Mouse (Mus musculus) hindbrain, embryonic 13.5 days (tissue): ENCODE data around the gene Rbbp8nl. TPM values are rescaled to one million over a fixed set of nuclear protein-coding genes. Genes with fewer than 3 reads are reported as not detected.

Experiments
- ATAC-seq: fragments of 200-750 bp; cut with Nextera tagmentation; 2 replicates; pipeline ENCODE4 v1.8.0; 2017; ENCODE audit warnings: moderate TSS enrichment; ENCODE audit not compliant: low FRiP score
- H3K27ac ChIP-seq: fragments of 300-500 bp; sonication (generic); 2 replicates; pipeline ENCODE4 v1.5.1; 2015; ENCODE audit warnings: inconsistent platforms, mild to moderate bottlenecking, moderate library complexity
- H3K27me3 ChIP-seq: fragments of 300-500 bp; sonication (generic); 2 replicates; pipeline ENCODE4 v1.6.1; 2015; ENCODE audit warnings: mild to moderate bottlenecking, inconsistent platforms
- H3K36me3 ChIP-seq: fragments of 300-500 bp; sonication (generic); 2 replicates; pipeline ENCODE4 v1.6.1; 2015; ENCODE audit warnings: mild to moderate bottlenecking, inconsistent platforms
- H3K4me1 ChIP-seq: fragments of 300-500 bp; sonication (generic); replicated peaks from 2 replicates; pipeline ENCODE4 v1.6.1; 2015; ENCODE audit warnings: inconsistent platforms
- H3K4me2 ChIP-seq: fragments of 300-500 bp; sonication (generic); 2 replicates; pipeline ENCODE4 v1.6.1; 2015; ENCODE audit warnings: inconsistent platforms, mild to moderate bottlenecking, moderate library complexity
- H3K4me3 ChIP-seq: fragments of 300-500 bp; sonication (generic); 2 replicates; pipeline ENCODE4 v1.5.1; 2015; ENCODE audit warnings: mild to moderate bottlenecking, inconsistent platforms
- H3K9ac ChIP-seq: fragments of 300-500 bp; sonication (generic); 2 replicates; pipeline ENCODE4 v1.6.1; 2015; ENCODE audit warnings: mild to moderate bottlenecking, inconsistent platforms
- H3K9me3 ChIP-seq: fragments of 300-500 bp; sonication (generic); 2 replicates; pipeline ENCODE4 v1.6.1; 2016; ENCODE audit warnings: inconsistent platforms
- WGBS: fragments of 180-500 bp; shearing (Covaris S2); methylation state at CpG from one replicate; pipeline ENCODE4 v1.1.7; 2015; 5-methylcytosine and 5-hydroxymethylcytosine counted together
- polyA plus RNA-seq: library from polyadenylated mRNA; unstranded; fragments of >200 nt; fragmentation: Nextera tagmentation; extraction: Ambion mirVana; gene quantifications from 2 replicates; pipeline ENCODE4 v1.2.1, GENCODE M21; 2015

Rbbp8nl gene
- polyA plus RNA-seq, 1 experiment from 2014 or later: not detected

DNA sequence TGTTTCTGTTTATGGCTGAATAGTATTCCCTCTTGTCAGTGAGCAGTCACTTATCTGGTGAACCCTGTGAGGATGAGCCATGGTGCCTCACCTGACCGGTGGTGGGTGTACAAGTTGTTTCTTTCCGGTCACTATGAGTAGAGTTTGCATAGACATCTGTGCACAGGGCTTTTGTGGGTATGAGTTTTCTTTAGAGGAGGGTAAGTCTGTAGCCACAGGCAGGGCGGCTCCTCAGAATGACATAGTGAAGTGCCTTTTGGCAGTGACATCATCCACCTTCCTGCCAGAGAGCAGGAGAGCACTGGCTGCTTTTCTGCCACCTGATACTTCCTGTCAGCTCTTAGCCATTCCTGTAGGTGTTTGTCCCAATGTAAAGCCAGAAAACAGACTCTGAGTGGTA is 15.8 kb upstream of the Rbbp8nl start:
- Histone ChIP-seq H3K27me3 (no peaks in the 10 kb centered on the region), H3K36me3 (no peaks in the 10 kb centered on the region), H3K27ac (no peak overlapping the region), H3K9ac (no peak overlapping the region), H3K4me1 (no peaks in the 10 kb centered on the region), H3K9me3 (no peaks in the 10 kb centered on the region), H3K4me3 (no peak overlapping the region), H3K4me2 (no peak overlapping the region)
- WGBS: 92% methylated on average over 3 of the region's 3 CpGs
- ATAC-seq: no peak

DNA sequence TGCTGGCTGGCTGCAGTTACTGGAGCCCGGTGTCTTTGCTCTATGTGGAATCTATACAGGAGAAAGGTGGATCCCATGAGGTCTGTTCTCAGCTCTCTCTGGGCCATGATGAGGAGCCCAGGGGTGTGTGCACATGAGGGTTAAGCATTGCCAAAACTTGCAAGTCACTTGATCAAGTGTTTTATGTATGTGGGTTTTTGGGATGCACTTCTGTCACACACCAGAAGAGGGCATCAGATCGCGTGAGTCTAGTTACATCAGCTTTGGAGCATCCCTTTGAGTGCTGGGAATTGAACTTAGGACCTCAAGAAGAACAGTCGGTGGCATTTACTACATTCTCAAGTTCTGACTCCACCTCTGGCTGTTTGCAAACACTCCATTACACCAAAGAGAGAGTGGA is 14.9 kb upstream of the Rbbp8nl start:
- Histone ChIP-seq H3K9me3 (no peaks in the 10 kb centered on the region), H3K4me1 (no peaks in the 10 kb centered on the region), H3K27ac (no peak overlapping the region), H3K4me3 (no peak overlapping the region), H3K27me3 (no peaks in the 10 kb centered on the region), H3K36me3 (no peaks in the 10 kb centered on the region), H3K4me2 (no peak overlapping the region), H3K9ac (no peak overlapping the region)
- no peak for ATAC-seq
- 58% methylated on average over 4 of the region's 4 CpGs for WGBS

DNA sequence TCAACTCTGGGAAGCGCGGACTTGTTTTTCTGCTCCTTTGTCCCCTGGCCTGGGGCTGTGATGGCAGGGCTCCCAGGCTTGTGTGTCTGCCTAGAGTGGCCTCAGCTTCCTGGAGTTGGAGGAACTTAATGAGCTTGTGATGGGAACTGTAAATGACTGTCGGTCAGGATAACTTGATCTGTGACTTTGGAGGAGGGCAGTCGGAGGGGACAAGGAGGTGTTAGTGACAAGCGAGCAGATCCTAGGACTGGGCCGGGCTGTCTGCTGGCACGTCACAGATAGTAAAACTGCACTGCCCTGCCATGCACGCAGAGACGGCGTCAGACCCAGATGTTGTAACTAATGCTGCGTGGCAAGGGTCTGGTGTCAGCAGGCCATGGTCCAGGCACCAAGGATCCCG is 13.8 kb upstream of the Rbbp8nl start:
- no peaks in the 10 kb centered on the region for H3K36me3 ChIP-seq
- H3K4me2 ChIP-seq: no peak overlapping the region
- WGBS: 95% methylated on average over 12 of the region's 12 CpGs
- no peak overlapping the region for H3K4me3 ChIP-seq
- no peaks in the 10 kb centered on the region for H3K27me3 ChIP-seq
- H3K9ac ChIP-seq: no peak overlapping the region
- ATAC-seq: no peak
- H3K27ac ChIP-seq: no peak overlapping the region
- H3K9me3 ChIP-seq: no peaks in the 10 kb centered on the region
- no peaks in the 10 kb centered on the region for H3K4me1 ChIP-seq

DNA sequence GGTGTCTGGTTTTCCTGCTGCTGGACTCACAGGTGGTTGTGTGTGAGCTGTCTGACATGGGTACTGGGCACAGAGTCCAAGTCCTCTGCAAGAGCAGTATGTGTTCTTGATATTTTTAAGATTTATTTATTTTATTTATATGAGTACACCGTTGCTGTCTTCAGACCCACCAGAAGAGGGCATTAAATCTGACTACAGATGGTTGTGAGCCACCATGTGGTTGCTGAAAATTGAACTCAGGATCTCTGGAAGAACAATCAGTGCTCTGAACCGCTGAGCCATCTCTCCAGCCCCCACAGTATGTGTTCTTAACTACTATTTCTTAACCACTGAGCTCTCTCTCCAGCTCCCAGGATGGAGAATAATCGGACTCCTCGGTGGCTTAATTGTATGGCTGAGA is 12.5 kb upstream of the Rbbp8nl start:
- 68% methylated on average over 4 of the region's 4 CpGs for WGBS
- no peak overlapping the region for H3K4me3 ChIP-seq

DNA sequence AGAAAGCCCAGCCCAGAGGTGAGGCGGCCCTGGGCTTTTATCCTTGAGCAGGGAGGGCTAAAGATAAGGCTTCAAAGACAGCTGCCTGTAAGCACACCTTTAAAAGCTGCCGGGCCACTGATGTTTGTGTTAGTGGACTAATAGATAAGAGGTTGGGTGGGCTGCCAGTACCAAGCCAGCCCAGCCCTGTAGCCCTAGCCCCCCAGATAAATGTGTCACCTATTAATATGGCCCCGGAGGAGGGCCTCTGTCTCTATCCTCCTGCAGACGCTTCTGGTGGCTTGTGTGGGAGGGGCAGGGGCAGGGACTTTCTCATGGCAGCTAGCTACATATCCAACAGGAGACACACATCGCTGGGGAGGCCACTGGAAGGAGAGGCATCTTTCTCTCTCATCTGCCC is 11.1 kb upstream of the Rbbp8nl start:
- H3K36me3 ChIP-seq: no peaks in the 10 kb centered on the region
- H3K27ac ChIP-seq: no peak overlapping the region
- H3K9me3 ChIP-seq: no peaks in the 10 kb centered on the region
- H3K4me1 ChIP-seq: no peaks in the 10 kb centered on the region
- no peak for ATAC-seq
- H3K27me3 ChIP-seq: no peaks in the 10 kb centered on the region
- H3K9ac ChIP-seq: no peak overlapping the region
- WGBS: 55% methylated on average over 5 of the region's 5 CpGs
- no peak overlapping the region for H3K4me3 ChIP-seq
- no peak overlapping the region for H3K4me2 ChIP-seq

More for the DNA sequence above, 12.5 kb upstream of the Rbbp8nl start:
- H3K4me1 ChIP-seq: no peaks in the 10 kb centered on the region
- no peaks in the 10 kb centered on the region for H3K36me3 ChIP-seq
- no peaks in the 10 kb centered on the region for H3K27me3 ChIP-seq
- H3K27ac ChIP-seq: no peak overlapping the region
- H3K4me2 ChIP-seq: no peak overlapping the region
- ATAC-seq: no peak
- no peaks in the 10 kb centered on the region for H3K9me3 ChIP-seq
- H3K9ac ChIP-seq: no peak overlapping the region

DNA sequence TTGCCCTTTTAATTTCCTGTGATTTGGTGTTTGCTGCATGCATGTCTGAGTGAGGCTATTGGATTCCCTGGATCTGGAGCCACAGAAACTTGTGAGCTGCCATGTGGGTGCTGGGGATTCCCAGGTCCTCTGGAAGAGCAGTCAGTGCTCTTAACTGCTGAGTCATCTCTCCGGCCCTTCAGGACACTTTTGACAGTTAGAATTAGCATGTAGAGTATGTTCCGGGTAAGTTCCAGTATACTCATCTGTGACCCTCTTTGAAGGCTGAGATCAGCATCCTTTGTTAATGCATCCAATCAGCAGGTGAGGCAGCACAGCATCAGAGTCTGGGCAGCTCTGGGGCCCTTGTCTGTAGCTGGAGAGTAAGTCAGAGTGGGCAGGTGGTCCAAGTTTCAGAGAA is 10.6 kb upstream of the Rbbp8nl start:
- no peak for ATAC-seq
- H3K36me3 ChIP-seq: no peaks in the 10 kb centered on the region
- H3K4me3 ChIP-seq: no peak overlapping the region
- no peaks in the 10 kb centered on the region for H3K9me3 ChIP-seq
- no peak overlapping the region for H3K9ac ChIP-seq
- H3K4me1 ChIP-seq: no peaks in the 10 kb centered on the region
- WGBS: 76% methylated on average over 2 of the region's 2 CpGs
- H3K27me3 ChIP-seq: no peaks in the 10 kb centered on the region
- no peak overlapping the region for H3K27ac ChIP-seq
- H3K4me2 ChIP-seq: no peak overlapping the region

DNA sequence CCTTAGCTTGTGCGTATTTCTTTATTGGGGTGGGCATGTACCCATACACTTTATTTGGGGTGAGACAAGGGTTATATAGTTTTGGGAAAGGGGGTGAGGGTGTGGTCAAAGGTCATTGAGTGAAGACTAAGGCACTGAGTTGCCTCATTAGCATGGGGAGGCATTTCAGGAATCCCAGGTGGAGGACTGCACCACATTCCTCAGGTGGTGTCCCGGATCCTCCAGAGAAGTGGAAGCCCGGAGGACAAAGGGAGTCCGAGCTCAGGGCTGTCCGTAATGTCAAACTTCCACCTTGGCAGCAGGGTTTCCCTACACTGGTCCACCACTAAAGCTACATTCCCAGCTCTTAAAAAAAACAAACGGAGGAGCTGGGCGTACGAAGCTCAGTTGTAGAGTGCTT is 3.2 kb upstream of the Rbbp8nl start:
- Histone ChIP-seq H3K4me1 (no peaks in the 10 kb centered on the region), H3K9ac (no peak overlapping the region), H3K27me3 (peaks cover 4% of the 10 kb centered on the region; the same call in 1 of the 2 replicates), H3K4me3 (no peak overlapping the region), H3K36me3 (no peaks in the 10 kb centered on the region), H3K4me2 (no peak overlapping the region), H3K9me3 (no peaks in the 10 kb centered on the region), H3K27ac (no peak overlapping the region)
- 72% methylated on average over 8 of the region's 8 CpGs for WGBS
- no peak for ATAC-seq

DNA sequence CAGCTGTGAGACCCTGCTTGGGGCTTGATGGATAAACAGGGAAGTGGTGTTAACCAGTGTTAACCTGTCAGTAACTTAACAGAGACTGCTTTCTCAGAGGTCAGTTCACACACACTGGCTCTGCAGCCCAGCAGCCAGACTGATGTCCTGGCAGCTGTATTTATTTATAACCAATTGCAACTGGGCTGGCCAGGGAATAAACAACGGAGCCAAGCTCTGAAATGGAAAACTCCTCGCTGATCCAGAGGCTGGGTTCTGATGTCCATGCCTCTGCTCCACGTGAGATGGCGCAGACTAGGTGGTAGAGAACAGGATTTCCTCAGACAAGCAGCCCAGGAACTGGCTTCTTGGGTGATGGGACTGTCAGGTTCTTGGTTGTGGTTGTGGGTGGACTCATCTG is 2.3 kb upstream of the Rbbp8nl start:
- Histone ChIP-seq H3K4me2 (no peak overlapping the region), H3K4me1 (no peaks in the 10 kb centered on the region), H3K27ac (no peak overlapping the region), H3K9ac (no peak overlapping the region), H3K36me3 (no peaks in the 10 kb centered on the region), H3K9me3 (no peaks in the 10 kb centered on the region), H3K4me3 (no peak overlapping the region), H3K27me3 (peaks cover 4% of the 10 kb centered on the region; the same call in 1 of the 2 replicates)
- WGBS: 79% methylated on average over 4 of the region's 4 CpGs
- no peak for ATAC-seq

DNA sequence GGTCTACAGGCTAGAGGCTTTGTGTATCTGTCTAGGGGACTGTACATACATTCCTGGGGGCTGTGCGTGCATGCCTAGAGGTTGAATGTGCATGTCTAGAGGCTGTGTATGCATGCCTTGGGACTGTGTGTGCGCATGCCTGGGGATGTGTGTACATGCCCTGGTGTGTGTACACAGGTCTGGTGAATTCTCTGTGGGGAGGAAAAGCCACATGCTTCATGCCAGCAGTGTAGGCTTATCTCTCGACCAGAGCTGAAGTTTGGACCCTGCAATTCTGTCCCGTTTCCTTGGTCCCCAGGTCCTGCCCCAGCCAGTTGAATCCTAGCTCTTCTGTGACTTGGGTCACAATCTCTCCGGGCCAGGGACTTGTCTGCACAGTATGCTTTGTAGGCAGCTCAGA is 1.9 kb upstream of the Rbbp8nl start:
- ATAC-seq: no peak
- Histone ChIP-seq H3K4me1 (no peaks in the 10 kb centered on the region), H3K27me3 (peaks cover 4% of the 10 kb centered on the region; the same call in 1 of the 2 replicates), H3K4me2 (no peak overlapping the region), H3K27ac (no peak overlapping the region), H3K36me3 (no peaks in the 10 kb centered on the region), H3K4me3 (no peak overlapping the region), H3K9ac (no peak overlapping the region), H3K9me3 (no peaks in the 10 kb centered on the region)
- 81% methylated on average over 5 of the region's 5 CpGs for WGBS

DNA sequence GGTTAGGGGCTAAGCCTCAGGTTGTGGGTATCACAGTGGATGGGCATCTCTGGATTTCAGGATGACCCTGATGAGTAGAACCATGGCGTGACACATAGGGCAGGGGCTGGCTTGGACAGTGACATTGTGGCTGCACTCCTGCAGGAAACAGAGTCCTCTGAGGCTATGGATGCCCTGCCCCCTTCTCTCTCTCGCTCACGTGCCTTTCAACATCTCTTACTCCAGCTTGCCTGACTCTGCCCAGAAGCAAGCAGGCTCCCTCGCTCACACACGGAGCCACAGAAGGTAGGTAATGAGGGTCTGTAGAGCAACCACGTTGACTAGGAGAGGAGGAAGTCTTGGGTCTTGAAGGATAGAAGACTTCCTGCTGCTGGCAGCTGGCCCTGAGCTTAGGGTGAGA is 824 bp upstream of the Rbbp8nl start:
- WGBS: 70% methylated on average over 6 of the region's 6 CpGs
- Histone ChIP-seq H3K27me3 (peaks cover 4% of the 10 kb centered on the region; the same call in 1 of the 2 replicates), H3K36me3 (no peaks in the 10 kb centered on the region), H3K9me3 (no peaks in the 10 kb centered on the region), H3K27ac (no peak overlapping the region), H3K4me3 (no peak overlapping the region), H3K4me1 (no peaks in the 10 kb centered on the region), H3K9ac (no peak overlapping the region), H3K4me2 (no peak overlapping the region)
- no peak for ATAC-seq

DNA sequence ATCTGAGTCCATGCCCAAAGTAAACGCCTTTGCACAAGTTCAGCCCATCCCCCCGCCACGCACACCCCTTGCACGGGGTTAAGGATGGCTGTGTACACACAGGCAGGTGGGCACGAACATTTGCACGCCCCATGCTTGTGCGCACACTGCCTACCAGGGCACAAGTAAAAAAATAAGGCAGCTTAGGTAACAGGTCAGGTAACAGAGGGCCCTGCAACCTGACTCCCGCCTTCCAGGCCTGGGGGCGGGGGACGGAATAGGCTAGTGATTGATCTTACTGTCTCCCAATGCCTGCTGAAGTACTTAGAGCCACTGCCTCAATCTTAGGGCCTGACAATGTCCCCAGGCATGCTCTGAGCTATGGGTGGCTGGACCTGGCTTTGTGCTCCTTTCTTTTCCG is 713 bp downstream of the Rbbp8nl start:
- no peak overlapping the region for H3K4me3 ChIP-seq
- 63% methylated on average over 11 of the region's 11 CpGs for WGBS

DNA sequence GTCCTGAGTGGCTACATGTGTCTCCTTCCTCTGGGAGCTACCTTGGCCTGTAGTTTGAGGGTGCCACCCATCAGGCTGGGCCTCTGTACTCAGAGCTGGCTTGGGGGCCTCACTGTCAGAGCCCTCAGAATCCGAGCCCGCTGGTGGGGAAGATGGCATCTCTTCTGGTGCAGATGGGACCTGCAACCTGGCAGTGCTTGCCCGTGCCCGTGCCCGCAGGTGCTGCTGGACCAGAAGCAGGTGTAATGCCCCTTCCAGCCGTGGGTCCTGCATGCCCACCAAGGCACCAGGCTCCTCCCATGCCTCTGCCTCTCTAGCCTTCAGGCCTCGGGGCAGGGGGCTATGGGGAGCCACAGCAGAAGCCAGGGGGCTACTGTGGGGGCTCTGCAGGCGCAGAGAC is 10.4 kb downstream of the Rbbp8nl start:
- no peak overlapping the region for H3K9ac ChIP-seq
- WGBS: 84% methylated on average over 8 of the region's 8 CpGs
- no peak for ATAC-seq
- no peak overlapping the region for H3K4me3 ChIP-seq
- H3K4me1 ChIP-seq: peaks cover 3% of the 10 kb centered on the region; the same call in 1 of the 2 replicates
- H3K4me2 ChIP-seq: no peak overlapping the region
- H3K9me3 ChIP-seq: no peaks in the 10 kb centered on the region
- no peak overlapping the region for H3K27ac ChIP-seq
- no peaks in the 10 kb centered on the region for H3K36me3 ChIP-seq
- peaks cover 26% of the 10 kb centered on the region for H3K27me3 ChIP-seq

More for the DNA sequence above, 713 bp downstream of the Rbbp8nl start:
- H3K27ac ChIP-seq: no peak overlapping the region
- no peaks in the 10 kb centered on the region for H3K36me3 ChIP-seq
- H3K4me2 ChIP-seq: no peak overlapping the region
- H3K27me3 ChIP-seq: peaks cover 7% of the 10 kb centered on the region; the same call in 1 of the 2 replicates
- no peaks in the 10 kb centered on the region for H3K4me1 ChIP-seq
- no peaks in the 10 kb centered on the region for H3K9me3 ChIP-seq
- no peak for ATAC-seq
- H3K9ac ChIP-seq: no peak overlapping the region

DNA sequence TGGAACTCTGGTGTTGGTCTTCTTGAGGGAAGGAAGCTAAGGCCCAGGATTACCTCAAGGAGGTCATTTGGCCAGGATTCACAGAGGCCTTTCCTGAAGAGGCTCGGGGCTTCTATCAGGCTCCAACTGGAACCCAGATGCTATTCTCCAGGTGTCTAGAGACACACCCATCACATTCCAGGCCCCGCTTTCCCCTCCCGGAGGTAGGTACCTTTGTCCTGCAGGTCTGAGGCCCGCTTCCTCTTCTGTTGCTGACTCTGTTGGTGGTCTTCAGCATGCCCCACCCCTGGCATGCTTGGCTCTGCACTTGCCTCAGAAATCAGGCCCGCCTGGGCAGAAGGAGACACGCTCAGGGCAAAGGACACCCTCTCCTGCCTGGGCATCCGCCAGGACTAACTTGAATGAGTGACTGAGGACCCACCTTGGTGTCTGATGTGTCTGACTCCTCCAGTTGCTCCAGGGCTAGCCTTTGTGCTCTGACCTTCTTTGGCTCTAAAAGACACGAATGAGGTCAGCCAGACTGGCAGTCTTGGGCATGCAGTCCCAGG is 11.8 kb downstream of the Rbbp8nl start:
- ATAC-seq: no peak
- 69% methylated on average over 8 of the region's 8 CpGs for WGBS
- no peaks in the 10 kb centered on the region for H3K36me3 ChIP-seq

More for the DNA sequence above, 11.8 kb downstream of the Rbbp8nl start:
- H3K9ac ChIP-seq: no peak overlapping the region
- H3K4me2 ChIP-seq: no peak overlapping the region
- no peak overlapping the region for H3K4me3 ChIP-seq
- no peaks in the 10 kb centered on the region for H3K9me3 ChIP-seq
- peaks cover 22% of the 10 kb centered on the region for H3K27me3 ChIP-seq
- peaks cover 6% of the 10 kb centered on the region for H3K4me1 ChIP-seq
- H3K27ac ChIP-seq: no peak overlapping the region
